Mouse (Mus musculus): ENCODE data around the gene Lpp. TPM values are rescaled to one million over a fixed set of nuclear protein-coding genes. Genes with fewer than 3 reads are reported as not detected.

Lpp gene
- polyA plus RNA-seq, 1 experiment, result 0.09 TPM

GRCm38 (mm10) chr16:24656026-24656425 is 262.7 kb downstream of the Lpp start:
- Histone ChIP-seq H3K4me1 (no peaks in the 10 kb centered on the region), H3K27me3 (replicated peaks) (no peaks in the 10 kb centered on the region), H3K36me3 (replicated peaks; ENCODE audit: low read length) (no peaks in the 10 kb centered on the region), H3K4me3 (replicated peaks) (no peak overlapping the region), H3K9me3 (no peaks in the 10 kb centered on the region)
- TF ChIP-seq FLI1 (IDR thresholded peaks at IDR 0.05; ENCODE audit: low read length), result no peak
- no peak for TF ChIP-seq GATA1 (IDR thresholded peaks at IDR 0.05; ENCODE audit: borderline replicate concordance, low read length)

DNA sequence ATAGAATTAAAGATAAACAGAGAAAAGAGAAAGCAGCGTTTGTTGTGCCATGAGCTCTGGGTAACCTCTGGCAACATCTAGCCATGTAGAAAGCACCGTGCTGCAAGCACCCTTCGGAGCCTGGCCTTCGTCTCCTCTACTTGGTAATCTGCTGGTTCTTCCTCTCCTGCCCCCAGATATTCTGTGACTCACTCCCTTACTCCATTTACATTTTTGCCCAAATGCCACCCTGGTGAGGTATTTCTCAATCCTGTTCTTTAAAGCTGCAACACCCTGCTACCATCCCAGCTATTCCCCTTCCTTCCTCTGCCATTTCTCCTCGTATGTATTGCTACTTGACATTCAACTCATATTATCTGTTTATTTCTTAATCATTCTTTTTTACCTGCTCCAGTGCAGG is 263.4 kb downstream of the Lpp start:
- Histone ChIP-seq H3K9me3 (no peaks in the 10 kb centered on the region), H3K4me3 (replicated peaks) (no peak overlapping the region), H3K4me1 (no peaks in the 10 kb centered on the region), H3K27me3 (replicated peaks) (no peaks in the 10 kb centered on the region), H3K36me3 (replicated peaks; ENCODE audit: low read length) (no peaks in the 10 kb centered on the region)
- TF ChIP-seq FLI1 (IDR thresholded peaks at IDR 0.05; ENCODE audit: low read length) (no peak), GATA1 (IDR thresholded peaks at IDR 0.05; ENCODE audit: borderline replicate concordance, low read length) (no peak)

DNA sequence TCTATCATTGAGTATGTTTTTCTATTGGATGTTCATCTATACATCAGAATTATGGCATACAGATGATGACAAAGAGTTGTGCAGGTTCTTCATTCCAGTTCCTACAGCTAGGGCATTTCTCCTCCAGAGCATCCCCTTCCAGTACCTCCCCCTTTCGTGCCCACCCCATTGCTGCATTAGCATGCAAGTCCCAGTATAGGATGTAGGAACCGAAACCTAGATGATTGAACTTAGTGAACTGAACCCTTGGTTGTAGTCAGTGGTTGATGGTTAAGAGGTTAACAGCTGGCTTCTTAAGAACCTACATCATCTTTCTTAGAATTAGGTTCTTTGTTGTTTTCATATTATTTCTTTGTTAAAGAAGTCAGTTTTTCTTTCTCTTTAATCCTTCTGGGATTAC is 265.7 kb downstream of the Lpp start:
- H3K9me3 ChIP-seq, result no peaks in the 10 kb centered on the region
- TF ChIP-seq FLI1 (IDR thresholded peaks at IDR 0.05; ENCODE audit: low read length) (no peak), GATA1 (IDR thresholded peaks at IDR 0.05; ENCODE audit: borderline replicate concordance, low read length) (no peak)
- H3K27me3 ChIP-seq (replicated peaks), result no peaks in the 10 kb centered on the region
- no peaks in the 10 kb centered on the region for H3K36me3 ChIP-seq (replicated peaks; ENCODE audit: low read length)
- no peaks in the 10 kb centered on the region for H3K4me1 ChIP-seq
- H3K4me3 ChIP-seq (replicated peaks), result no peak overlapping the region

GRCm38 (mm10) chr16:24664131-24664530 is 270.8 kb downstream of the Lpp start:
- Histone ChIP-seq H3K36me3 (replicated peaks; ENCODE audit: low read length) (no peaks in the 10 kb centered on the region), H3K4me3 (replicated peaks) (no peak overlapping the region), H3K27me3 (replicated peaks) (no peaks in the 10 kb centered on the region), H3K4me1 (no peaks in the 10 kb centered on the region), H3K9me3 (no peaks in the 10 kb centered on the region)
- TF ChIP-seq FLI1 (IDR thresholded peaks at IDR 0.05; ENCODE audit: low read length), result no peak

GRCm38 (mm10) chr16:24669718-24670460 is 276.6 kb downstream of the Lpp start:
- peaks cover 7% of the 10 kb centered on the region for H3K4me1 ChIP-seq

GRCm38 (mm10) chr16:24678942-24679341 is 285.6 kb downstream of the Lpp start:
- TF ChIP-seq FLI1 (IDR thresholded peaks at IDR 0.05; ENCODE audit: low read length) (no peak), GATA1 (IDR thresholded peaks at IDR 0.05; ENCODE audit: borderline replicate concordance, low read length) (no peak)
- Histone ChIP-seq H3K36me3 (replicated peaks; ENCODE audit: low read length) (no peaks in the 10 kb centered on the region), H3K4me3 (replicated peaks) (no peak overlapping the region), H3K9me3 (no peaks in the 10 kb centered on the region), H3K27me3 (replicated peaks) (no peaks in the 10 kb centered on the region), H3K4me1 (no peaks in the 10 kb centered on the region)

More at GRCm38 (mm10) chr16:24669718-24670460, 276.6 kb downstream of the Lpp start:
- no peaks in the 10 kb centered on the region for H3K36me3 ChIP-seq (replicated peaks; ENCODE audit: low read length)
- peaks cover 2% of the 10 kb centered on the region for H3K27me3 ChIP-seq (replicated peaks)
- no peak for TF ChIP-seq FLI1 (IDR thresholded peaks at IDR 0.05; ENCODE audit: low read length)
- no peak for TF ChIP-seq GATA1 (IDR thresholded peaks at IDR 0.05; ENCODE audit: borderline replicate concordance, low read length)
- H3K9me3 ChIP-seq, result no peaks in the 10 kb centered on the region
- no peak overlapping the region for H3K4me3 ChIP-seq (replicated peaks)

DNA sequence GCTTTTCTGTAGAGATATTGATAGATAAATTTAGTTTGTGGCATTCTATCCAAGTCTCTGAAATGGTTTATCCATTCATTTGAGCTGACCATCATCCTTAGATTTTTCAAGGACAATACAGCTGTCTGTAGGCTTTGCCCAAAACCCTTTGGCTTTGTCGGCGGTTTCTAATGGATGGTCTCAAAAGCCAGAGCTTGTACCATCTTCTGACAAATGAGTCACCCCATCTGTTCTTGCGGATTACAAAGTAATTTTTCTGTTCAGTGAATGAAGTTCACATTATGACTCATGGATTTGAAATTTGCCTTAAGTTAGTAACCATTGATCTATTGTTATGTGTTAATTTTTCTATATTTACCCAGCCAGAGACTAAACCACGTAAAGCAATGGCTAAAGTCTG is 301.8 kb downstream of the Lpp start:
- TF ChIP-seq GATA1 (IDR thresholded peaks at IDR 0.05; ENCODE audit: borderline replicate concordance, low read length), result no peak
- H3K9me3 ChIP-seq, result no peaks in the 10 kb centered on the region
- no peaks in the 10 kb centered on the region for H3K27me3 ChIP-seq (replicated peaks)
- H3K4me3 ChIP-seq (replicated peaks), result no peak overlapping the region
- H3K36me3 ChIP-seq (replicated peaks; ENCODE audit: low read length), result no peaks in the 10 kb centered on the region
- no peaks in the 10 kb centered on the region for H3K4me1 ChIP-seq

DNA sequence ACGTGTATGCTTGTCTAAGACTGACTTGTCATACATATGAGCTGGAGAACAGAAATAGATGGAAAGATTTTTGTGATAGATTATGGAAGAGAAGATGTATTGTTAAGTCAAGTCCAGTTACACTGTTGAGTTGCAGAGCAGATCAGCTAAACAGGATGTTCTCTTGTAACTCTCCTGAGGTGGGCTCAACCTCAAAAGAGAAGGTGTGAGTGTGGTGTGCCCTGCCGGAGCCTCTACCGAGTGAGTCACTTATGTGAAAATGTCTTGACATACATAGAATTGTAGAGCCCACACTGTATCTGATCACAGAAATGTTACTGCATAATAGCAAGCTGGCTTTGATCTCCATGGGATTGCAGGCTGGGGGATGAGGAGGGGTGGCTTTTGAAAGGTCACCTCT is 310.9 kb downstream of the Lpp start:
- H3K27me3 ChIP-seq (replicated peaks), result no peaks in the 10 kb centered on the region
- no peak for TF ChIP-seq FLI1 (IDR thresholded peaks at IDR 0.05; ENCODE audit: low read length)
- no peak for TF ChIP-seq GATA1 (IDR thresholded peaks at IDR 0.05; ENCODE audit: borderline replicate concordance, low read length)
- no peaks in the 10 kb centered on the region for H3K4me1 ChIP-seq
- no peaks in the 10 kb centered on the region for H3K9me3 ChIP-seq
- H3K36me3 ChIP-seq (replicated peaks; ENCODE audit: low read length), result no peaks in the 10 kb centered on the region
- no peak overlapping the region for H3K4me3 ChIP-seq (replicated peaks)

GRCm38 (mm10) chr16:24723641-24724040 is 330.3 kb downstream of the Lpp start:
- peaks cover 10% of the 10 kb centered on the region for H3K4me1 ChIP-seq
- no peaks in the 10 kb centered on the region for H3K9me3 ChIP-seq
- H3K4me3 ChIP-seq (replicated peaks), result no peak overlapping the region
- no peaks in the 10 kb centered on the region for H3K36me3 ChIP-seq (replicated peaks; ENCODE audit: low read length)
- TF ChIP-seq GATA1 (IDR thresholded peaks at IDR 0.05; ENCODE audit: borderline replicate concordance, low read length) (no peak), FLI1 (IDR thresholded peaks at IDR 0.05; ENCODE audit: low read length) (no peak)
- no peaks in the 10 kb centered on the region for H3K27me3 ChIP-seq (replicated peaks)

DNA sequence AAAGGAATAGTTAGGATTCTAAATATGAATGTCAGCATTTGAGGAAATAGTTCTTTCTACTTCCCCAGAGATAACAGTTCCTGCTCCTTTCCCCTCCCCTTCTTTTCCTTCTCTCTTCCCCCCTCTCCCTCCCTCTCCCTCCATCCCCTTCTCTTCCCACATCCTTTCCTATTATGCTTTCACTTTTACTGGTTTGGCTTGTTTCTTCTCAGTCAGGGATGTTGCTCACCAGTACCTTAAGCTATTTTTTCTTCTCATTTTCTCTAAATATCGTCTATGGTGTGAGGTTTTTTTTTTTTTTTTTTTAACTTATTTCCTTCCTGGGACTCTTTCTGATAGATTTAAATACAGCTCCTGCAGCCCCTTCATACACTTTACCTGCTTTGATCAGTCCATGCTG is 339.4 kb downstream of the Lpp start:
- H3K4me3 ChIP-seq (replicated peaks), result peak overlapping the region; percentile 77
- H3K27me3 ChIP-seq (replicated peaks), result no peaks in the 10 kb centered on the region
- TF ChIP-seq FLI1 (IDR thresholded peaks at IDR 0.05; ENCODE audit: low read length) (no peak), GATA1 (IDR thresholded peaks at IDR 0.05; ENCODE audit: borderline replicate concordance, low read length) (no peak)
- H3K4me1 ChIP-seq, result peaks cover 22% of the 10 kb centered on the region
- no peaks in the 10 kb centered on the region for H3K36me3 ChIP-seq (replicated peaks; ENCODE audit: low read length)
- no peaks in the 10 kb centered on the region for H3K9me3 ChIP-seq

- Histone ChIP-seq H3K4me3 (replicated peaks) (no peak overlapping the region), H3K4me1 (peaks cover 27% of the 10 kb centered on the region), H3K27me3 (replicated peaks) (no peaks in the 10 kb centered on the region), H3K36me3 (replicated peaks; ENCODE audit: low read length) (no peaks in the 10 kb centered on the region), H3K9me3 (no peaks in the 10 kb centered on the region)
- TF ChIP-seq GATA1 (IDR thresholded peaks at IDR 0.05; ENCODE audit: borderline replicate concordance, low read length) (no peak), FLI1 (IDR thresholded peaks at IDR 0.05; ENCODE audit: low read length) (no peak)
Measured at GRCm38 (mm10) chr16:24733321-24733720, 340.0 kb downstream of the Lpp start.

All from megakaryocyte, embryonic 14.5 days (primary cell).